Mouse (Mus musculus) retina, postnatal 7 days (tissue): Measurements from ENCODE around the gene Cmtm7.

Experiments used
- DNase-seq: peaks from one replicate; pipeline ENCODE4 v3.0.0-alpha.2; 2012; ENCODE audit warnings: low read depth, low spot score

The Cmtm7 gene

GRCm38 (mm10) chr9:114727315-114727714 is 54.3 kb downstream of the Cmtm7 start:
- peak; percentile 65 for DNase-seq

GRCm38 (mm10) chr9:114716677-114717331 is 64.9 kb downstream of the Cmtm7 start:
- no peak for DNase-seq

- no peak for DNase-seq
Observed at GRCm38 (mm10) chr9:114713481-114713880, 68.2 kb downstream of the Cmtm7 start.

GRCm38 (mm10) chr9:114710345-114710744 is 71.3 kb downstream of the Cmtm7 start:
- DNase-seq: no peak

- no peak for DNase-seq
Observed at GRCm38 (mm10) chr9:114707805-114708204, 73.9 kb downstream of the Cmtm7 start.
